Mouse (Mus musculus): ENCODE data around the gene V1ra8. TPM values are rescaled to one million over a fixed set of nuclear protein-coding genes. Genes with fewer than 3 reads are reported as not detected.
"Not testable (repeated sequence)": the region's sequence is repeated elsewhere in the genome, so short reads cannot be mapped to it uniquely, and the experiment has no call there.

The V1ra8 gene
- polyA plus RNA-seq (2012; ENCODE audit: insufficient read depth, insufficient read length, missing spikeins): not detected in 2 replicates

DNA sequence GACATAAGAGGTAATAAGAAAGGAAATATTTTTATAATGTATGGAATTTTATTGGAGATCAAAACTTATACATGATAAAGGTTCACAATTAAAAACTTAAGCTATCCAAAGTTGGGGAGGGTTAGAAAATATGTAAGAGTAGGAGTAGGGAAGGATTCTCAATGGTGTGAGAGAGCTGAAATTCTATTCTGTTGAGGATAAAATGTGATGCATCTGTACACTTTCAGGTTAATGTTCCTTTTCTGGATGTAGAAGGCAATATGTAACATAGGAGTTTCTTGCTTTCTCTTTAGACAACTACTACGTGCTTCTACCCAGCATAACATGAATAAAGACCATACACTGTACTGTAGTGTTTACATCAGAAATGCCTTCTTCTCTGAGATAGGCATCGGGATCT, at the start of gene V1ra8:
Gene V1ra8, plus strand, starts transcription at position 301 of the 400 bp plus-strand sequence.
- not testable (repeated sequence) for H3K4me3 ChIP-seq (ENCODE audit: insufficient read depth, low read depth, low read length); H3K4me1 ChIP-seq (ENCODE audit: control insufficient read depth, insufficient read depth, insufficient read length, low read length); H3K27ac ChIP-seq (replicated peaks; ENCODE audit: low read depth, low read length)

DNA sequence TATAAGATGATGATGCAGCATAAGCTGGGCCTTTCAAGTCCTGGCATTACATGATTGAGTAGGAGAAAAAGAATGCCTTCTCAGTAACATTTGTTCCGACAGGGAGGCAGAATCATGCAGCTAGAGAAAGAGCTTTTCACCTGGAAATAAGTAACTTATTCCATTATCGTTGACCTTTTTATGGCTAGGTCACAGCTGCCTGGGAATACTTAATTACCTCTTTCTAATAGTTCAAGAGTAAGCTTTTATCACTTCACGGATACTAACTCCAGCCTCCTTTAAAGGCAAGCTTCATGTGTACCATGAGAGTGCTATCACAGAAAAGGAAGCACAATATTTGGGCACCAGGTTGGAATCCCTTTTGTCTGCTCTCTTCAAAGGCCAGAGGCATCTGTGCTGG, 42.5 kb upstream of the V1ra8 start:
- Histone ChIP-seq H3K4me1 (ENCODE audit: control insufficient read depth, insufficient read depth, insufficient read length, low read length) (no peaks in the 10 kb centered on the region), H3K4me3 (ENCODE audit: insufficient read depth, low read depth, low read length) (no peak overlapping the region), H3K27ac (replicated peaks; ENCODE audit: low read depth, low read length) (no peak overlapping the region)

DNA sequence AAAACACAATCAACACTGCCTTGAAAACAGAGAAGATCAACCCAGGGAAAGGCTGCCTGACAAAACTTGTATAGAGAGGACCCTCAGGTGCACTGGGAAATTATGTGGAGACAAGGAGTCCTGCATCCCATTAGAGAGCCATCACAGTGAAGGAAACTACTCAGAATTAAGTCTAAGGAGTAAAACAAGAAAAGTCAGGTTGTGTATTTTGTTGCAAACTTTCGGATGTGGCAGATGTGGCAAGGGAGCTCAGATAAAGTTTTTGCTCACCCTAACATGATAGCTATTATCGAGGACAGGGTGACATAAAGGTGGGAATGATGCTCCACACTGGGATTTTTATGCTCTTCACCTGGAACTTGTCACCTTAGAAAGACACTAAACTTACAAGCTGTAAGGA, 28.1 kb upstream of the V1ra8 start, which contains the start of gene Vmn1r52:
Gene Vmn1r52, plus strand, starts transcription at position 301 of the 400 bp plus-strand sequence.
- Histone ChIP-seq H3K4me3 (ENCODE audit: insufficient read depth, low read depth, low read length) (no peak within 1 kb of the TSS), H3K4me1 (ENCODE audit: control insufficient read depth, insufficient read depth, insufficient read length, low read length) (no peaks in the 10 kb centered on the region), H3K27ac (replicated peaks; ENCODE audit: low read depth, low read length) (no peak within 1 kb of the TSS)

DNA sequence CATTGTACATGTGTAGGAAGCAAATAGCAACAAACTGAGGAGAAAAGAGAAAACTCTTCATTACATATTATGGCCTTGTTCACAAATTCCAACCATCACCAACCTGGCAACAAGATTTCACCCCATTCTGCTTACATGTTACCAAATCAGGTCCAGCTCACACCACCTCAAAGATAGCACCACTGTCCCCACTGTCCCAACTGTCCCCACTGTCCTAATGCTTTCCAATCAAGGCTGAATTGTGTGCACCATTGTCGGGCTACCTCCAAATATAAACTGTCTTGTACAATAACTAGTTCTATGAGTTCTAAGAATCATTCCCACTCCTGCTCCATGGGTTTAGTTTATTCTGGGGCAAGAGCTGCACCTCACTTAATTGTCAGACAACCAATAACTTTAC, 21.7 kb downstream of the V1ra8 start, which contains the start of gene Vmn1r53:
Gene Vmn1r53, minus strand, starts transcription at position 101 of the 400 bp plus-strand sequence.
- H3K4me1 ChIP-seq (ENCODE audit: control insufficient read depth, insufficient read depth, insufficient read length, low read length): no peaks in the 10 kb centered on the region
- H3K4me3 ChIP-seq (ENCODE audit: insufficient read depth, low read depth, low read length): no peak within 1 kb of the TSS
- no peak within 1 kb of the TSS for H3K27ac ChIP-seq (replicated peaks; ENCODE audit: low read depth, low read length)

DNA sequence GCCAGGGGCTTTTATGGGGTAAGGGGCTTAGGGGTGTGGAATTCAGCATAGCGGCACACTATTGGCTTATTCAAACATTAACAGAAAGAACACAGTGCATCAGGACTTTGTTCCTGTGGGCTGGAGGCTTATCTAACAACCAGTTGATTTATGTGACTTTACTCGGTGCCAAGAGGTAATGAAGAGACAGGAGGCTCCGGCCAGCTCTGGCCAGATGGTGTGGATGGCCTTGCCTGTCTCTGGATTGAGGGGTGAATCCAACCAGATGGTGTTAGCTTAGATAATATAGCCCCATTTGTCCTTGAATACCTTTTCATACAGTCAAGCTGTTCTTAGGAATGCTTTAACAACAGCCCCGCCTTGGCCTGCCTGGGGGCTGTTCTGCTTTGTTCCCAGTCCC, 29.5 kb downstream of the V1ra8 start:
- not testable (repeated sequence) for H3K27ac ChIP-seq (replicated peaks; ENCODE audit: low read depth, low read length); H3K4me3 ChIP-seq (ENCODE audit: insufficient read depth, low read depth, low read length); H3K4me1 ChIP-seq (ENCODE audit: control insufficient read depth, insufficient read depth, insufficient read length, low read length)

DNA sequence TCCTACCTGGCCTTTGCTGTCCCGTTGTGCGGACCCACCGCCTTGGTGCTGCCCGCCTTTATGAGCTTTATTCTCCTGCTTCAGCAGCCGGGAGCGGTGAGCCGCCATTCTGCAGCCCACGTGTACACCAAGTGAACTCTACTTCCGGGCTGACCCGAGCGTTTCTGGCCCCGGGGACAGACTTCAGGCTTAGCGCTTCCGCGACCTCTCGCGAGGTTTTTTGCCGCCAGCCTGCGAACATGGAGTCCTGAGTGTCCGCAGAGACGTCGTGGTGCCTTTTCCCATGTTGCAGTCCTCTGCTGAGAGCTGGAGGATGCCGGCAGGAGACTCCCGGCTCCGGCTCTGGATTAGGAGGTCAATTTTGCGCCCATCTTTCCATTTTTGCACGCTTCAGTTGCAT, 30.1 kb downstream of the V1ra8 start:
- no peaks in the 10 kb centered on the region for H3K4me1 ChIP-seq (ENCODE audit: control insufficient read depth, insufficient read depth, insufficient read length, low read length)
- no peak overlapping the region for H3K4me3 ChIP-seq (ENCODE audit: insufficient read depth, low read depth, low read length)
- H3K27ac ChIP-seq (replicated peaks; ENCODE audit: low read depth, low read length): no peak overlapping the region

DNA sequence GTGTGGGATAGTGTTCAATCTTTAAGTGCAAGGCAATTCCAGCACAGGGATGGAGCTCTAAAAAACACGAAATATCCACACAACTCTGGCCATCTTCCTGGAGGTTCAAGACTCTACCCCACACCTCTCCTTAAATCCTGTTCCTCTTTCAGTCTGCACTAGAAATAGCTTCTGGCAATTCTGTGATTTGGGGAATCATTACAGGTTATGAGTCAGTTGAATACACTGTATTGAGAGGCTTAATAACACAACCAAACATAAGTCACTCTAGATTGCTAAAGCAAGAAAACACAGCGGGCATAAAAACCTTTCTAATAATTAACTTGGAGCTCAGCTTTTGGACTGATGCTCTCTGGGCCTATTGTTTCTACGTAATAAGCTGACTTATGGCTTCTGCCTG, 41.4 kb downstream of the V1ra8 start:
- Histone ChIP-seq H3K4me3 (ENCODE audit: insufficient read depth, low read depth, low read length) (no peak overlapping the region), H3K27ac (replicated peaks; ENCODE audit: low read depth, low read length) (no peak overlapping the region)

DNA sequence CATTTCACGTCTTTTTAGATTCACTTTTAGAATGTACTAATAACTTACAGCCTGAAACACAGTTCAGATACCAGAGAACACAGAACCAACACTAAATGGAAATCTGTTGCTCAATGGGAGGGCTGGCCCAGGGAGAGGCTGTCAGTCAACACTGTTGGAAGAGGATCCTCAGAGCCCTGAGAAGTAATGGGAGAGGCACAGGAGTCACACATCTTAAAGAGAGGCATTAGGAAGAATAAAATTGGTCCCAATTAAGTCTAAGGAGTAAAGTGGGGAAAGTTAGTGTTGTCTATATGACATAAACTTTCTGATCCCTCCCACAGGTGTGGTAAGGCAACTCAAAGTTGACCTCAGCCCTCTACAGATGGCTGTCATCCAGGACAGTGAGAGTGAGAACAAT, 43.4 kb downstream of the V1ra8 start, which contains the start of gene Vmn1r54:
Gene Vmn1r54, plus strand, starts transcription at position 301 of the 400 bp plus-strand sequence.
- no peak within 1 kb of the TSS for H3K4me3 ChIP-seq (ENCODE audit: insufficient read depth, low read depth, low read length)
- no peaks in the 10 kb centered on the region for H3K4me1 ChIP-seq (ENCODE audit: control insufficient read depth, insufficient read depth, insufficient read length, low read length)
- H3K27ac ChIP-seq (replicated peaks; ENCODE audit: low read depth, low read length): no peak within 1 kb of the TSS

More for the DNA sequence above, 41.4 kb downstream of the V1ra8 start:
- no peaks in the 10 kb centered on the region for H3K4me1 ChIP-seq (ENCODE audit: control insufficient read depth, insufficient read depth, insufficient read length, low read length)

Other genes starting within 250 kb of the V1ra8 start
- gene Vmn1r46, start 233.5 kb upstream of the V1ra8 start, polyA plus RNA-seq (2012; ENCODE audit: insufficient read depth, insufficient read length, missing spikeins): not detected in 2 replicates
- not detected in 2 replicates for gene Vmn1r47, start 186.6 kb upstream of the V1ra8 start, polyA plus RNA-seq (2012; ENCODE audit: insufficient read depth, insufficient read length, missing spikeins)
- not detected in 2 replicates for gene Vmn1r48, start 166.0 kb upstream of the V1ra8 start, polyA plus RNA-seq (2012; ENCODE audit: insufficient read depth, insufficient read length, missing spikeins)
- not detected in 2 replicates for gene Vmn1r49, start 124.3 kb upstream of the V1ra8 start, polyA plus RNA-seq (2012; ENCODE audit: insufficient read depth, insufficient read length, missing spikeins)
- not detected in 2 replicates for gene Vmn1r50, start 101.4 kb upstream of the V1ra8 start, polyA plus RNA-seq (2012; ENCODE audit: insufficient read depth, insufficient read length, missing spikeins)
- gene Vmn1r51, start 80.2 kb upstream of the V1ra8 start, polyA plus RNA-seq (2012; ENCODE audit: insufficient read depth, insufficient read length, missing spikeins): not detected in 2 replicates
- gene Vmn1r52, start 28.0 kb upstream of the V1ra8 start, polyA plus RNA-seq (2012; ENCODE audit: insufficient read depth, insufficient read length, missing spikeins): not detected in 2 replicates
- not detected in 2 replicates for gene Vmn1r53, start 21.6 kb downstream of the V1ra8 start, polyA plus RNA-seq (2012; ENCODE audit: insufficient read depth, insufficient read length, missing spikeins)
- not detected in 2 replicates for gene Vmn1r54, start 43.5 kb downstream of the V1ra8 start, polyA plus RNA-seq (2012; ENCODE audit: insufficient read depth, insufficient read length, missing spikeins)
- gene BC048671, start 98.4 kb downstream of the V1ra8 start, polyA plus RNA-seq (2012; ENCODE audit: insufficient read depth, insufficient read length, missing spikeins): not detected in 2 replicates
- gene Chst13, start 122.4 kb downstream of the V1ra8 start, polyA plus RNA-seq (2012; ENCODE audit: insufficient read depth, insufficient read length, missing spikeins): not detected in 2 replicates
- gene Uroc1, start 130.5 kb downstream of the V1ra8 start, polyA plus RNA-seq (2012; ENCODE audit: insufficient read depth, insufficient read length, missing spikeins): not detected in 2 replicates
- 5.4 and 5.7 TPM in 2 replicates for gene Zxdc, start 166.7 kb downstream of the V1ra8 start, polyA plus RNA-seq (2012; ENCODE audit: insufficient read depth, insufficient read length, missing spikeins)
- gene Cfap100, start 226.0 kb downstream of the V1ra8 start, polyA plus RNA-seq (2012; ENCODE audit: insufficient read depth, insufficient read length, missing spikeins): 1.6 TPM in 1 of 2 replicates, not detected in the other

Measured in brown adipose tissue, adult 24 weeks (tissue).